Mouse (Mus musculus) gastrocnemius, postnatal 10 days (tissue): ENCODE measurements around the gene Tmprss9. TPM values are rescaled to one million over a fixed set of nuclear protein-coding genes. Genes with fewer than 3 reads are reported as not detected.

Source experiments
- DNase-seq: peaks from one replicate; pipeline ENCODE4 v3.0.0; 2021; ENCODE audit warnings: mixed read lengths
- microRNA-seq, 2 experiments: library from miRNA; unstranded; fragments of <30 nt; microRNA quantifications; one replicate each; pipeline ENCODE4 v1.2.0; 2021
- total RNA-seq, 2 experiments: library from RNA; stranded (reverse); gene quantifications; 2 replicates each; pipeline ENCODE4 v1.2.3; 2021

The Tmprss9 gene
- total RNA-seq, 2 experiments from 2014 or later, result 0.07 TPM; not detected in 1

DNA sequence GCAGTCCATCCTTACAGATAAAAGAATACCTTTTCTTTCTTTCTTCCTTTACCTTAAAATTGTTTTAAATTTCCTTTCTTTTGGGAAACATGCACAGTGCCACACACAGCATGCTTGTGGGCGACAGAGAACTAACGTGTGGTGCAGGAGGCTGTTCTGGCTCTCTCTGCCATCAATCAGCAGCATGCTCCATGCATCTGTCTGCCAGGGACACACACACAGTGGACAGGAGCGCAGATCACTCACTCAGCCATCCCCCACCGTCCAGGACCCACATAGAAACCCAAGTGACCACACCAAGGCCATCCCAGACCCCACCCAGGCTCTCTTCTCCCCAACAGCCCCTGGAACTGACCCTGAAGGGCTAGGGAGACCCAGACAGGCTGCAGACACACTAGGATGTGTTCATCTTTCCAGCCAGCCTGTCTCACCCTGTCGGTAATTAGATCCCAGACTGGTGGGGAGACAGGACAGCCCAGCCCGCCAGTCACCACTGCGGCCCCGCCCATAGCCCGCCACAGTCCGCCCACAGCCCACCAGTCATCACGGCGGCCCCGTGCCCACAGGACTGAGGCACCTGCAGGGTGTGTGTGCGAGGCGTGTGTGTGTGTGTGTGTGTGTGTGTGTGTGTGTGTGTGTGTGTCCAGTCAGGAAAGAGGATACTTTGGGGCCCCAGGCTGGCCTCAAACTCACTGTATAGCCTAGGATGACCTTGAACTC, 67.3 kb downstream of the Tmprss9 start:
- no peak for DNase-seq

DNA sequence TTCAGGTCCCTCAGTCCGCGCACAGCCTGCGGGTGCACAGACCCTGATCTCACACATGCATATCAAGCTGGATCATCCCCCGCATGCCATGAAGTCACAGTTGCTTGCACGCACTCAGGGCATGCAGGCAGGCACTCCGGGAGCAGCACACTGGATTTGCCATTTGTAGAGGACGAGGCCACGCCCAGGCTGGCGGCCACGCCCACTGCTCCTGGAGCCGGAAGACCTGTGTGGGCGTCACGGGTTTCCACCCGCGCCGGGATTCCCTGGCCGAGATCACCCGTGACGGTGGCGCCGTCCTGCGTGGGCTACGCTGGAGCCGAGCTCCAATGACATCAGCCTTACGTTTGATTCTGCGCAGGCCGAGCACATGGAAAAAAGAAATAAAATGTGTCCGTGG, 68.0 kb downstream of the Tmprss9 start:
- DNase-seq, result peak; percentile 81

DNA sequence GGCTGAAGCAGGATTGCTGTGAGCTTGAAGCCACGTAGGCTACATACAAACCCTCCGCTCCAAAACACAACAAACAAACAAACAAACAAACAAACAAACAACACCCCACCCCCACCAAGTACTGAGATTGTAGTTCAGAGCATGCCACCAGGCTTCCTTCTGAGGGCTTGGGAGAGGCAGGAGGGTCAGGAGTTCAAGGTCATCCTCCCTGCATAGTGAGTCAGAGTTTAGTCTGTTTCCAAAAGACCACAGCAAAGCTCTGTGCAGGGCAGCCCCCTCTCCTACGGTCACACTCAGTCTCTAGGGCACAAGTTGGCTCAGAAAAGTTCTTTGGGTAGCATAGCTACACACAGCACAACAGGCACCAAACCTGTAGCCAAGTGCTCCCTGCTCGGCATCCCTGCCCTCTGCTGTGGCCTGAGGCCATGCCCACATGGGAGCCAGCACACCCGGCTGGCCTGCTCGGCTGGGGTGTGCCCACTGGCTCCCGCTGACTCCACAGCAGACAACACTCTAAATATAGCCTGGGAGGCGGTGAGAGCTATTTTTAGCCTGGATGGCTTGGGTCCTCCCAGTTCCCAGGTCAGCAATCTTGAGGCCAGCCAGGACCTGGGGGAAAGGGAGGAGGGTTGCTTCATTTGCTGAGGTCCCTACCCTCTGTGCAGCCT, 68.8 kb downstream of the Tmprss9 start:
- DNase-seq, result peak; percentile 72

DNA sequence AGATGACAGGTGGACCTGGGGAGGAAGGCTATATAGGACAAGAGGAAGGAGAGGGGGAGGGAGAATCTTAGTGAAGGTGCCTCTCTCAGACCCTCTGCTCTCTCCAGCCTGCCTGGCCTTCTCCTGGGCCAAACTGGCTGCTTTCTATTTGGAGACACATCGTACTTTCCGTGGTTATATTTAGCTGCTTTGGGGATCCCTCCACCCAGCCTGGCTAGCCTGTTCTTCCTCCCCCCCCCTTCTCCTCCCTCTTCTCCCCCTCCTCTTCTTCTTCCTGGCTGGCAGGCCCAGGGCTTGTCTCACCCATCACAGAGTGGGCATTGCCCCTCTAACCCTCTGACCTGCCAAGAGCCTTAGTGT, 69.3 kb downstream of the Tmprss9 start:
- no peak for DNase-seq

DNA sequence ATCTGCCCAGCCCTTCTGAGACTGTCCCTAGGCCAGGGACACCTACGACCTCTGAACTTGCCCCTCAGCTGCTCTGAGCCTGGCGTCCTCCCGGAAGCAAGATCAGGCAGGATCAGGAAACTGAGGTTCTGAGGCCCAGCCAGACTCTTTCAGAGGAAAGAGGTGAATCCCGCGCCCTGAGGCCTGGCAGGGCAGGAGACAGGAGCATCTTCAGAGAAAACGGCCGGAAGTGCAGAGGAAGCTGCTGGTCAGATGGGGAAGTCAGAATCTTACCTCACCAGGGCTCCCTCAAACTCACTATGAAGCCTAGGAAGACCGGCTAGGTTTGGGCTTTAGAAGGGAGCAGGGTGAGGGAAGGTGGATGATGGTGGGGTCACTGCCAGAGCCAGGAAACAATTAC, 71.3 kb downstream of the Tmprss9 start:
- no peak for DNase-seq

DNA sequence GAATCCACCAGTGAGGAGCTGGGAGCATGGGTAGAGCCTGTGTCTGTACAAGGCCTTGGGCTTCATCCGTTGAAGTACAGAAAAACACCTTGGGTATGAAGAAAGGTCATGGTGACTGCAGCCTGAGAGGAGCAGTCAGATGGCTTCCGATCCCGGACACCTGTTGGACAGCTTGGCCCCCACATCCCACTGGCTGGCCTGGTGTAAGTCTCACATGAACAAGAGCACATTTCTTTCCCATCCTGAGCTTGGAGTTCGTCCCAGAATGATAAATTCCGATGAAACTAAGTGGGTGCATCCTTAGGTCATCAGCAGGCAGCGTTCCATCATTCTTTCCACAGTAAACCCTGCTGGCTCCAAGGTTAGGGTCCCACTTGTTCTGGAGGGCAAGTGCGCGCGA, 72.1 kb downstream of the Tmprss9 start:
- no peak for DNase-seq

DNA sequence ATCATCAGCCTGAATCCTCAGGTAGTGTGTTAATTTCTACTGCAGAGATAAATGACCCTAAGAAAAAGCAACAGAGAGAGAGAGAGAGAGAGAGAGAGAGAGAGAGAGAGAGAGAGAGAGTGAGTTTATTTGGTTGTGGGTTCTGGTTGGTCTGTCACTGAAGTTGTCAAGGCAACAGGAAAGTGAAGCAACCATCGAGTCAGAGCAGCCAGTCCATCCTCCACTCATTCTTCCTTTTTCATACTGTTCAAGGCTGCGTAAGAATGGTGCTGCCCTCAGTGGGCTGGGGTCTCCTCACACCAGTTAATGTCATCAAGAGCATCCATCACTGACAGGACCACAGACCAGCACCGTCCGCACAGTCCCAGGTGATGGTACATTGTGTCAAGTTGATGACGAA, 72.6 kb downstream of the Tmprss9 start:
- no peak for DNase-seq

DNA sequence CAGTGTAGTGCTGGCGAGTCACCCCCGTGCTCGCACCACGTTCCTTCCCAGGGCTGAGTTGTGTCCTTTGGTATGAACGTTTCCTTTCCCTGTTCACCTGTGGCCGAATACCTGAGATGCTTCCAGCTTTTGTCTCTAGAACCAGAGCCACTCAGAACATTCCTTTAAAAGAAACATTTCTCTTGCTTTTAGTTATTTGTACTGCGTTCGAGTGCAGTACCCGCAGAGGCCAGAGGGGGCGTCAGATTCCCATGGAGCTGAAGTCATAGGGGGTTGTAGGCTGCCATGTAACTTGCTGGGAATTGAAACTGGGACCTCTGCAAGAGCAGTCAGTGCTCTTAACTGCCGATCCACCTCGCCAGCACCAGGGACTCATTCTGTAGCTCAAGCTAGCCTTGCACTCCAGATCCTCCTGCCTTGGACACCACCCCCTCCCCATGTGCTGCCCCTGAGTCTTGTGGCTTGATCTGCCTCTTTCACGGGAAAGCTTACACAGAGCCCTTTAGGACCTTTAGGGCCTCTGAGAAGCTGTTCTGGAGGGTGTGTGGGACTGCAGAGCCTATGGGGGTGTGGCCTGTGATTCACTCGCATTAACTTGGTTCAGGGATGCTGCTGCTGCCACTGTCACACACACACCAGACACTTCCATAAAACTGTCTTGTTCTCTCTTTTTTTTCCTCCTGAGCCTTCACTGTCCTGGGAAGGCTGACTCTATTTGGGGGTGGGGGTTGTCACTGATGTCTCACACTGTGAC, 75.2 kb downstream of the Tmprss9 start:
- DNase-seq, result no peak

DNA sequence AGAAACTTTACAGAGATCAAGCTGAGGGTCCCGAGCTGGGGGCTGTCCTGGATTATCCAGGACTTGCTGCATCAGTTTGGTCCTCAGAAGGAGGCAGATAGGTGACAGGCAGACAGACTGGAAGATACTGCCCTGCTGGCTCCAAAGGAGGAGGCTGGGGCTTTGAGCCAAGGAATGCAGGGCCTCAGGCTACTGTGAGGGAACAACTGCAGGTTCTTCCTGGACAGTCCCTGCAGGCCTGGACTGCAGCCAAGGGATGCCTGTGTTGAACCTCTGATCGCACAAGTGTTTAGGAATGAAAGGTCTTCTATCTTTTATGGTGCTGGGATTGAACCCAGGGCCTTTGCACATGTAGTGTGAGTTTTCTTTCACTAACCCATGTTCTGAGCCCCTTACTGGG, 76.2 kb downstream of the Tmprss9 start:
- DNase-seq, result peak; percentile 61

DNA sequence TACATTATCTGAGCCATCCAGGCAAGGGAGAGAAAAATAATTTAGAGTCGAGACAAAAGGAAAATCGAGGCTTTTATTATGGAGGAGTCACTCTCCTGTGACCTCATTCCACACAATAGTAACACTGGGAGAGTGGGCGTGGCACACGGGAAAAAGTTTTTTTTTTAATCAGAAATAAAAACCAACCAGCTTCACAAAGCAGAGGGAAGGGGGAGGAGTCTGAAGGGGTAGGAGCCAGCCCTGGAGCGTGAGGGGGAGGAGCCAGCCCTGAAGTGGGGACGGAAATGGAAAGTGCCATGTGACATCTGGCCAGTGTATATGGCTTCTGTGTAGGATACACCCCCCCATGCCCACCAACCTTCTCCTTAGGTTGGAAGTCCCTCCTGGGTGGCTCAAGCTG, 76.9 kb downstream of the Tmprss9 start:
- no peak for DNase-seq

DNA sequence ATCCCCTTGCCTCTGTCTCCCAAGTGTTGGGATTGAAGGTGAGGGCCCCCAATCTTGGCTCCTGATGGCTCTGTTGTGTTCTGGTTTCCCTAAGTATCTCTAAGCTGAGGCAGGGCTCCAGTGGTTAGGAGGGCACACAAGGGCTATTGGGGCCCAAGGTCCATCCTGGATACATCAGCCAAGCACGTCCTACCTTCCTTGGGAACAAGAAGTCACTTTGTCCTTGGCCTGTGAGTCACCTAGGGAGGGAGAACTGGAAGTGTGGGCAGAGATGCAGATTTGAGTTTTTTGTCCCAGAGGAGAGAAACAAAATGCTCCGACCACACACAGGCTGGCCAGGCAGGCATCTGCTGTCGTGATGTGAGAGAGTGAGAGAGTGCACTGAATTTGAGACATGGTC, 77.4 kb downstream of the Tmprss9 start:
- DNase-seq, result no peak

Small RNA genes lying within 50 kb of the gene (microRNA-seq; reads per million reads assigned to microRNA genes)
- gene Mir1982, result 1.5 to 2.5 reads per million in 2 experiments

Other genes with a start within 250 kb of the Tmprss9 start
- 100 to 1,000 TPM; 121 to 141 TPM for gene Csnk1g2, start 249.0 kb upstream of the Tmprss9 start, total RNA-seq
- gene Btbd2, start 214.8 kb upstream of the Tmprss9 start, total RNA-seq, result 10 to 100 TPM; 39.9 to 40.3 TPM
- 100 to 1,000 TPM; 142 to 160 TPM for gene Mknk2, start 193.7 kb upstream of the Tmprss9 start, total RNA-seq
- gene Mob3a, start 169.9 kb upstream of the Tmprss9 start, total RNA-seq, result 10 to 100 TPM in 1 of 2 experiments, 1 to 10 TPM in 1; 8.6 to 13.1 TPM
- 1 to 10 TPM; 4.3 to 6.1 TPM for gene Izumo4, start 169.7 kb upstream of the Tmprss9 start, total RNA-seq
- 10 to 100 TPM; 27.7 to 37.1 TPM for gene Ap3d1, start 129.6 kb upstream of the Tmprss9 start, total RNA-seq
- gene Dot1l, start 116.6 kb upstream of the Tmprss9 start, total RNA-seq, result 10 to 100 TPM; 25.9 to 46.0 TPM
- gene Sf3a2, start 73.7 kb upstream of the Tmprss9 start, total RNA-seq, result 10 to 100 TPM; 31.6 to 41.3 TPM
- 10 to 100 TPM; 26.8 to 30.9 TPM for gene Plekhj1, start 73.2 kb upstream of the Tmprss9 start, total RNA-seq
- under 1 TPM; 0.20 to 0.52 TPM for gene Amh, start 66.6 kb upstream of the Tmprss9 start, total RNA-seq
- gene Jsrp1, start 58.4 kb upstream of the Tmprss9 start, total RNA-seq, result 100 to 1,000 TPM; 289 to 339 TPM
- gene Oaz1, start 45.2 kb upstream of the Tmprss9 start, total RNA-seq, result 100 to 1,000 TPM; 846 to 935 TPM
- 10 to 100 TPM; 31.9 to 32.9 TPM for gene Lingo3, start 27.8 kb upstream of the Tmprss9 start, total RNA-seq
- gene Lsm7, start 16.6 kb upstream of the Tmprss9 start, total RNA-seq, result 10 to 100 TPM; 36.8 to 42.4 TPM
- 10 to 100 TPM; 30.5 to 33.0 TPM for gene Sppl2b, start 16.6 kb upstream of the Tmprss9 start, total RNA-seq
- 100 to 1,000 TPM; 113 to 127 TPM for gene Timm13, start 29.1 kb downstream of the Tmprss9 start, total RNA-seq
- gene Lmnb2, start 46.4 kb downstream of the Tmprss9 start, total RNA-seq, result 10 to 100 TPM; 24.0 to 28.1 TPM
- 10 to 100 TPM in 1 of 2 experiments, 1 to 10 TPM in 1; 9.0 to 15.9 TPM for gene Gadd45b, start 58.2 kb downstream of the Tmprss9 start, total RNA-seq
- 1 to 10 TPM; 1.7 to 2.0 TPM for gene Gng7, start 143.1 kb downstream of the Tmprss9 start, total RNA-seq
- under 1 TPM; 0.27 to 0.87 TPM for gene Diras1, start 153.8 kb downstream of the Tmprss9 start, total RNA-seq
- gene Slc39a3, start 165.6 kb downstream of the Tmprss9 start, total RNA-seq, result 10 to 100 TPM; 11.5 to 13.3 TPM
- 10 to 100 TPM; 82.2 to 84.4 TPM for gene Sgta, start 188.3 kb downstream of the Tmprss9 start, total RNA-seq
- 10 to 100 TPM; 26.4 to 27.1 TPM for gene Thop1, start 198.2 kb downstream of the Tmprss9 start, total RNA-seq
- gene Creb3l3, start 227.0 kb downstream of the Tmprss9 start, total RNA-seq, result 1 to 10 TPM in 1 of 2 experiments, under 1 TPM in 1; 0.87 to 2.1 TPM
- gene Map2k2, start 234.1 kb downstream of the Tmprss9 start, total RNA-seq, result 100 to 1,000 TPM; 170 to 177 TPM